Mouse (Mus musculus): Measurements from ENCODE around the gene Bpifa3.

The Bpifa3 gene

DNA sequence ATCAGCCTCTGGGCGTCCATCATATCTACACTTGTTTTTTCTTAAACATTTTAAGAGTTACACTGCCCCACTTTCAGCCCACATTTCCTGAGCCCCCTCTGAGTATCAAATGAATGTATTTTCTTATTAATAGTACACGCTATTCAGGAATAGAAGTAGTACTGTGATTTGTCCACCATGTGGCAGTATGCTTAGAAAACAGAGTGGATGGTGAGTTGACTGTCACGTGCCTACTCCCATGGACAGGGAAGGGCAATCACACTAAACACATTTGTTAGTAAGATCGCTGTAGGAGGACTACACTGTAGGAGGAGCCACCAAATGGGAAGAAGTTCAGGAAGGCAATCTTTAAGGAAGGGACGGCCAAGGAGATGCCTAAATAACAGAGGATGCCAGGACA, 57.3 kb downstream of the Bpifa3 start:
- Histone ChIP-seq H3K27me3 (ENCODE audit: control insufficient read depth, insufficient read depth, low read length, poor library complexity, severe bottlenecking) (no peaks in the 10 kb centered on the region), H3K36me3 (ENCODE audit: control insufficient read depth, insufficient read depth, low read length, poor library complexity, severe bottlenecking) (no peaks in the 10 kb centered on the region)
- no peak for DNase-seq (ENCODE audit: low read depth, low spot score)
